Mouse (Mus musculus) bone marrow macrophage, adult 2 months (primary cell): ENCODE data around the gene Fut8. TPM values are rescaled to one million over a fixed set of nuclear protein-coding genes. Genes with fewer than 3 reads are reported as not detected.
"Not testable (repeated sequence)": the region's sequence is repeated elsewhere in the genome, so short reads cannot be mapped to it uniquely, and the experiment has no call there.

ENCODE experiments used
- H3K27ac ChIP-seq: 2 replicates; pipeline ENCODE4 v1.5.1; 2012; ENCODE audit warnings: low read depth, low read length; ENCODE audit not compliant: insufficient read depth
- H3K4me1 ChIP-seq: 2 replicates; pipeline ENCODE4 v1.6.1; 2012; ENCODE audit warnings: low read length; ENCODE audit not compliant: control insufficient read depth, insufficient read depth
- H3K4me3 ChIP-seq: 2 replicates; pipeline ENCODE4 v1.5.1; 2012; ENCODE audit warnings: mild to moderate bottlenecking, low read length, moderate library complexity; ENCODE audit not compliant: insufficient read depth
- CTCF ChIP-seq: IDR thresholded peaks from 2 replicates; pipeline ENCODE4 v1.5.1; 2012; ENCODE audit warnings: low read depth, mild to moderate bottlenecking, low read length, moderate library complexity
- POLR2A ChIP-seq: IDR thresholded peaks from 2 replicates; pipeline ENCODE4 v1.6.1; 2012; ENCODE audit warnings: mild to moderate bottlenecking, low read depth, low read length, borderline replicate concordance
- polyA plus RNA-seq: library from polyadenylated mRNA; stranded (reverse); fragments of >200 nt; gene quantifications from 2 replicates; pipeline ENCODE4 v1.2.4, GENCODE M21; 2012; ENCODE audit not compliant: missing spikeins, insufficient read depth, insufficient read length

Fut8 gene
- polyA plus RNA-seq, 1 experiment: 19.5 TPM

DNA sequence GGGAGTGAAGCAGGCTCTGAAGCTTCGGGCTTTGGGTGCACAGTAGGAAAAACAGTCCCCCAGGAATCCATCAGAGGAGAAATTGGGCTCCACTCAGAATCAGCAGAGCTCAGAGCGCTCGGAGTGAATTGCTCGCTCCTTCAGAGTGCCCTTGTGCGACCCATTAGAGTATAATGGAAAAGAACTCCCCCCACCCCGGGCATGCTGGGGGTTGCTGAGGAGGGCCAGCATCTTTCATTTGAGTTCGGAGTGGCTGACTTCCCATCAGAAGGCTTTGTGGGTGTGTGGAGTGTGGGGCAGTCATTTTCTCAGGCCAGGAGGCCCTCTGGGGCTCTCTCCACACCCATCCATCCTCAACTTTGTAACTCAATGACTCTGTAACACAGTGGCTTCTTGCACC is 272.8 kb downstream of the Fut8 start:
- no peak overlapping the region for H3K27ac ChIP-seq
- TF ChIP-seq CTCF (no peak), POLR2A (no peak)
- H3K4me3 ChIP-seq: no peak overlapping the region
- H3K4me1 ChIP-seq: no peaks in the 10 kb centered on the region

- Histone ChIP-seq H3K27ac (no peak overlapping the region), H3K4me3 (no peak overlapping the region), H3K4me1 (no peaks in the 10 kb centered on the region)
- TF ChIP-seq CTCF (no peak), POLR2A (no peak)
Observed at GRCm38 (mm10) chr12:77511206-77511605, 273.3 kb downstream of the Fut8 start.

DNA sequence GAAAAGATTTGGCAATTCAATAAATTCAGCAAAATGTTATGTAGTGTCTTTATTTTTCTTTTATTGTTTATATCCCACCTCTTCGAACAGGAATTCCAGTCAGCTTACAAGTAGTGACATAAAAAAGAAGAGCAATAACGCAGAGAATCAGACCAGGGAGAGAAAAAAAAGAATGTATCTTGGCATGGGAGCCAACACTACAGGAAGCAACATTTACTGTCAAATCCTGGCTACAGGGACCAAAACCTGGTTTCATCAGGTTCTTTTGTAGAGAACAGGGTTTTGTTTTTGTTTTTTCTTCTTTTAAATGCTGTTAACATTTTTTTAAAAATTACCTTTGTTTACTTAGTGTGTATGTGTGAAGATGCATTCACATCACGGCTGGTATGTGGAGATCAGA is 273.7 kb downstream of the Fut8 start:
- no peak overlapping the region for H3K4me3 ChIP-seq
- no peaks in the 10 kb centered on the region for H3K4me1 ChIP-seq
- TF ChIP-seq CTCF: no peak
- no peak for TF ChIP-seq POLR2A

GRCm38 (mm10) chr12:77516805-77517204 is 278.9 kb downstream of the Fut8 start:
- no peak overlapping the region for H3K4me3 ChIP-seq
- no peaks in the 10 kb centered on the region for H3K4me1 ChIP-seq
- TF ChIP-seq POLR2A: no peak
- TF ChIP-seq CTCF: no peak
- no peak overlapping the region for H3K27ac ChIP-seq

More for the DNA sequence above, 273.7 kb downstream of the Fut8 start:
- no peak overlapping the region for H3K27ac ChIP-seq

DNA sequence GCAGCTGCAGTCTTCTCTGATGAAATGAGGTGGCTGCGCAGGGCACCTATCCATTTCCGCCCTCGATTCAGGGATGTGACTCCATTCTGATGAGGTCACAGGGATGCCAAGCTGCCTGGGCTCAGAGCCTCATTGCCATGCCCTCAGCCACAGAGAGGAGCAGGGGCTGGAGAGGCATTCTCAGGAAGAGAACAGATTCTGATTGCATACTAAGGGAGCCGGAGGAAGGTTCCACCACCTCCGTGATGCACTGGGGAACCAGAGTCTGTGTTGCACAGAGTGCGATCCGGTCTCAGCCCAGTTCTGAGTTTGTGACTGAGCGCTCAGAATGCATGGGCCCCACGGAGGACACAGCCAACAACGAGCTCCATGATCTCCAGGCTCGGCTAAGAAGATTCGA is 279.8 kb downstream of the Fut8 start:
- Histone ChIP-seq H3K4me1 (no peaks in the 10 kb centered on the region), H3K4me3 (no peak overlapping the region), H3K27ac (no peak overlapping the region)
- no peak for TF ChIP-seq POLR2A
- TF ChIP-seq CTCF: no peak

DNA sequence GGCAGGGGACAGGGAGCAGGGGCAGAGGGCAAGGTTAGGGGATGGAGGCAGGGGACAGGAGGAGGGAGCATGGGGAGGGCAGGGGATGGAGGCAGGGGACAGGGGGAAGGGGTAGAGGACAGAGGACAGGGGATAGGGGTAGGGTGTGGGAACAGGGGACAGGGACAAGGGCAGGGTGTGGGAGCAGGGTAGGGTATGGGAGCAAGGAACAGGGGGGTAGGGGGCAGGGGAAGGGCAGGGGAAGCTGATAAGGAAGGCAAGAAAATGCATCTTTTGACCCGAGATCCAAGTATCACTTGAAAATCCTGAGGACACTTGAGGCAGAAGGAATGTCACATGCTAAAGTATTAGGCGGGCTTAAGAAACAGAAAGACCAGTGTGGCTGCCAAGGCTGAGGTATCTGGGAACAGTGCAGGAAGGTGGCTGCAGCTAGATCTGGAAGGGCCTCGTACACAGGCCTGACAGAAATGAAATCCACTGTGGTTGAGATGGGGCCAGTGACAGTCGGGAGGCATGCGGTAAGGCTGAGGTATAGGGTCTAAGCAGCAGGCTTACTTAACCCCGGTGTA is 281.7 kb downstream of the Fut8 start:
- TF ChIP-seq CTCF (no peak), POLR2A (no peak)
- H3K4me1 ChIP-seq: no peaks in the 10 kb centered on the region
- no peak overlapping the region for H3K4me3 ChIP-seq
- H3K27ac ChIP-seq: no peak overlapping the region

GRCm38 (mm10) chr12:77524014-77524413 is 286.1 kb downstream of the Fut8 start:
- H3K4me3 ChIP-seq, H3K27ac ChIP-seq, H3K4me1 ChIP-seq: not testable (repeated sequence)
